Mouse (Mus musculus) G1E (cell line): Measurements from ENCODE around the gene Psmb5.

Experiments
- CTCF ChIP-seq: IDR thresholded peaks from 2 replicates; pipeline ENCODE4 v1.5.1; 2012; ENCODE audit warnings: low read depth, low read length, inconsistent platforms, mixed read lengths
- GATA1 ChIP-seq: IDR thresholded peaks from 2 replicates; pipeline ENCODE4 v1.6.1; 2012; ENCODE audit warnings: borderline replicate concordance, low read length, inconsistent platforms, mixed read lengths
- POLR2AphosphoS5 ChIP-seq: IDR thresholded peaks from 2 replicates; pipeline ENCODE4 v1.6.1; 2012; ENCODE audit warnings: low read depth, low read length, inconsistent platforms; ENCODE audit not compliant: insufficient replicate concordance
- TAL1 ChIP-seq: conservative IDR thresholded peaks from 2 replicates; pipeline ENCODE4 v1.6.1; 2012; ENCODE audit warnings: low read depth, low read length, inconsistent platforms, mixed read lengths

- TF ChIP-seq CTCF (no peak), TAL1 (no peak), GATA1 (no peak), POLR2AphosphoS5 (no peak)
Observed at GRCm38 (mm10) chr14:54577089-54577982, 40.5 kb downstream of the Psmb5 start, which contains the start of gene Ajuba.
